Mouse (Mus musculus): Measurements from ENCODE around the gene Meis1.

DNA sequence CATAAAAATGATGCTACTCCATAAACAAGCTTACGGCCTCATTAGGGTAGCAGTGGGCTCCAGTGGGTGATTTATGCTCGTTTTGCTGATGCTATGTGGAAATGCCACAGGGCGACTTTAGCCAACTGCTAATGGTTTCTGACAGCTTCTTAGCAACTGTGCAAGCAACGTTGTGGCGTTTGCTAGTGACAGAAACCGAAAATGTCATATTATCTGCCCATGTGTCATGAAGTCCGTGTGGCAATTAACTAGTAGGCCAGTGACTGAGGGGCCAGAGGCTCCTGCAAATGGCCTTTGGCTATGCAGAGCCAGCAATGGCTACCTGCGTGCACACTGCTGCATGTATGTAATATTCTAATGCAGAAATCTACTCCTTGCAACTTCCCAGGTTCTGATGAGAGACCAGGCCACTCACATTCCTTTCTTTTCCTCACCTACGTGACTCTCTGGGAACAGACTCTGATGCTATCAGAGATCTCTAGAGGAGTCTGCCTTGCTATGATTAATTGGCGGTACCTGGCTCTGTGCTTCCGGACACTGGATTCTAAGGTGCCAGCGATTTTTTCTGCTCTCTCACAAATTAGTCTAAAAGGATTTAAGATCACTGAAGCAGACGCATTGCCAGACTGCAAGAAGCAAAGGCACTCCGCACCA lies 73.7 kb downstream of the Meis1 start:
- no peak for TF ChIP-seq CHD1 (IDR thresholded peaks at IDR 0.05; ENCODE audit: low read depth, low read length)
- TF ChIP-seq BHLHE40 (IDR thresholded peaks at IDR 0.05; ENCODE audit: borderline replicate concordance, low read depth, low read length): no peak
- no peak for TF ChIP-seq NELFE (IDR thresholded peaks at IDR 0.05; ENCODE audit: low read depth, low read length)
- TF ChIP-seq POLR2A (IDR thresholded peaks at IDR 0.05; ENCODE audit: control insufficient read depth in 1 of 2, insufficient read depth in 1 of 2, low read depth in 1 of 2, low read length in 2 of 2, poor library complexity in 1 of 2): no peak
- TF ChIP-seq EP300 (IDR thresholded peaks at IDR 0.05; ENCODE audit: low read depth in 1 of 2, low read length in 2 of 2): no peak
- no peak for TF ChIP-seq ZNF384 (IDR thresholded peaks at IDR 0.05; ENCODE audit: low read depth, low read length)
- TF ChIP-seq JUND (IDR thresholded peaks at IDR 0.05; ENCODE audit: low read depth, low read length): no peak
- no peak for TF ChIP-seq CTCF (IDR thresholded peaks at IDR 0.05 in 2 of 3, conservative IDR thresholded peaks at IDR 0.05 in 1 of 3; ENCODE audit: control insufficient read depth in 1 of 3, insufficient read depth in 1 of 3, low read depth in 2 of 3, low read length in 3 of 3, poor library complexity in 1 of 3, severe bottlenecking in 1 of 3)
- no peak for TF ChIP-seq SIN3A (IDR thresholded peaks at IDR 0.05; ENCODE audit: low read length)
